Mouse (Mus musculus): ENCODE measurements around the gene Ptbp3. TPM values are rescaled to one million over a fixed set of nuclear protein-coding genes. Genes with fewer than 3 reads are reported as not detected.

Ptbp3 gene
- total RNA-seq, 1 experiment, result 46.1 TPM

- Histone ChIP-seq H3K9ac (ENCODE audit: insufficient read depth, low read depth, low read length, poor library complexity, severe bottlenecking) (no peak overlapping the region), H3K27ac (ENCODE audit: insufficient read depth, low read depth, low read length, poor library complexity, severe bottlenecking) (no peak overlapping the region), H3K4me3 (ENCODE audit: insufficient read depth in 1 of 2, low read depth in 1 of 2, low read length in 2 of 2, poor library complexity in 1 of 2, severe bottlenecking in 1 of 2) (no peak overlapping the region), H3K36me3 (ENCODE audit: control insufficient read depth, insufficient read depth, low read length, poor library complexity, severe bottlenecking) (peaks cover 4% of the 10 kb centered on the region), H3K4me1 (ENCODE audit: control insufficient read depth in 2 of 2, insufficient read depth in 2 of 2, low read length in 2 of 2, poor library complexity in 1 of 2) (no peaks in the 10 kb centered on the region), H3K9me3 (ENCODE audit: control insufficient read depth, insufficient read depth, low read depth, low read length) (no peaks in the 10 kb centered on the region)
- in situ Hi-C loops (cut with MboI; ENCODE audit: low sequenced_read_pairs in 2 of 2, unreplicated experiment in 2 of 2), result no loop called here
- no peak for TF ChIP-seq ZNF384 (IDR thresholded peaks at IDR 0.05; ENCODE audit: low read depth, low read length)
- no peak for TF ChIP-seq HCFC1 (IDR thresholded peaks at IDR 0.05; ENCODE audit: borderline replicate concordance, insufficient read depth, low read length)
- no peak for TF ChIP-seq CHD2 (IDR thresholded peaks at IDR 0.05; ENCODE audit: low read depth, low read length)
- TF ChIP-seq MAFK (IDR thresholded peaks at IDR 0.05; ENCODE audit: insufficient read depth, low read depth, low read length), result no peak
- no peak for TF ChIP-seq ZC3H11A (IDR thresholded peaks at IDR 0.05; ENCODE audit: borderline replicate concordance, low read depth, low read length)
- no peak for DNase-seq (ENCODE audit: low read depth, low spot score)
These were observed 41.4 kb downstream of the Ptbp3 start for GRCm38 (mm10) chr4:59507766-59508165.

DNA sequence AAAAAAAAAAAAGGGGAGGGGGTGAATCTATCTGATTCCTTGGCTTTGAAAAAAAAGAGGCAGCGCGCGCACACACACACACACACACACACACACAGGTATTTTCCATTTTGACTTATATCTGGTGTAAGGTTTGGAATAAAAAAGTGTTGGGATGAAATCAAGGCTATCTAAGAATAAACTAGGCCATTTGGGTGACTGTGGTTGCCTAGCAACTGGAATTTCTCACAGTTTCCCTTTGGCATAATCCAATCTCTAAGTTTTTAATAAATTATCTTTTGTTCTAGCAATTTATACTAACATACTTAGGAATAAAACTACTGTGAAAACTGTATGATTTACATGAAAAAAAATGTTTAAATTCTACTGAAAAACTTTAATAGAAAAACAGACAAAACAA is 42.5 kb downstream of the Ptbp3 start:
- no peak for DNase-seq (ENCODE audit: low read depth, low spot score)
- in situ Hi-C loops (cut with MboI; ENCODE audit: low sequenced_read_pairs in 2 of 2, unreplicated experiment in 2 of 2), result no loop called here
- TF ChIP-seq CHD2 (IDR thresholded peaks at IDR 0.05; ENCODE audit: low read depth, low read length) (no peak), ZC3H11A (IDR thresholded peaks at IDR 0.05; ENCODE audit: borderline replicate concordance, low read depth, low read length) (no peak)
- no peaks in the 10 kb centered on the region for H3K4me1 ChIP-seq (ENCODE audit: control insufficient read depth in 2 of 2, insufficient read depth in 2 of 2, low read length in 2 of 2, poor library complexity in 1 of 2)
- H3K4me3 ChIP-seq (ENCODE audit: insufficient read depth in 1 of 2, low read depth in 1 of 2, low read length in 2 of 2, poor library complexity in 1 of 2, severe bottlenecking in 1 of 2), result no peak overlapping the region
- H3K9me3 ChIP-seq (ENCODE audit: control insufficient read depth, insufficient read depth, low read depth, low read length), result no peaks in the 10 kb centered on the region
- H3K36me3 ChIP-seq (ENCODE audit: control insufficient read depth, insufficient read depth, low read length, poor library complexity, severe bottlenecking), result peaks cover 7% of the 10 kb centered on the region
- H3K27ac ChIP-seq (ENCODE audit: insufficient read depth, low read depth, low read length, poor library complexity, severe bottlenecking), result no peak overlapping the region
- H3K9ac ChIP-seq (ENCODE audit: insufficient read depth, low read depth, low read length, poor library complexity, severe bottlenecking), result no peak overlapping the region

DNA sequence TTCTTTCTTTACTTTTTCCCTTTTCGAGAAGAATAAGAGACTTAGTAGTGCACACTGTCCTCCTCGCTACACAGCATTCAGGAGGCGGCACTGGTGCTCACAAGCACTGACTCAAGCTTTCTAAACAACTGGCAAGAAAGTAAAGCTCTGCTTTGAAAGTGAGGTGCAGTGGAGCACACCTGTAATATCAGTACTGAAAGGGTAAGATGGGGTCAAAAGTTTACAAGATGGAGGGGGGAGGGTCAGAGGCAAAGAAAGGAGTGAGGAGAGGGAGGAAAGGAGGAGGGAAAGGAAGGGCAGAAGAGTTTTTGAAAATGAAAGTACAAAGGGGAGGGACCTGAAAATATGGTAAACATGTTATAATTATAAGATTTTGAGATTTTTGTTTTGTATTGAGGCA is 43.7 kb downstream of the Ptbp3 start:
- Histone ChIP-seq H3K4me1 (ENCODE audit: control insufficient read depth in 2 of 2, insufficient read depth in 2 of 2, low read length in 2 of 2, poor library complexity in 1 of 2) (no peaks in the 10 kb centered on the region), H3K4me3 (ENCODE audit: insufficient read depth in 1 of 2, low read depth in 1 of 2, low read length in 2 of 2, poor library complexity in 1 of 2, severe bottlenecking in 1 of 2) (no peak overlapping the region), H3K36me3 (ENCODE audit: control insufficient read depth, insufficient read depth, low read length, poor library complexity, severe bottlenecking) (peaks cover 12% of the 10 kb centered on the region), H3K9ac (ENCODE audit: insufficient read depth, low read depth, low read length, poor library complexity, severe bottlenecking) (no peak overlapping the region), H3K27ac (ENCODE audit: insufficient read depth, low read depth, low read length, poor library complexity, severe bottlenecking) (no peak overlapping the region), H3K9me3 (ENCODE audit: control insufficient read depth, insufficient read depth, low read depth, low read length) (no peaks in the 10 kb centered on the region; the same call in 1 of the 2 replicates)
- in situ Hi-C loops (cut with MboI; ENCODE audit: low sequenced_read_pairs in 2 of 2, unreplicated experiment in 2 of 2), result no loop called here
- TF ChIP-seq HCFC1 (IDR thresholded peaks at IDR 0.05; ENCODE audit: borderline replicate concordance, insufficient read depth, low read length) (no peak), ZNF384 (IDR thresholded peaks at IDR 0.05; ENCODE audit: low read depth, low read length) (no peak), ZC3H11A (IDR thresholded peaks at IDR 0.05; ENCODE audit: borderline replicate concordance, low read depth, low read length) (no peak), MAFK (IDR thresholded peaks at IDR 0.05; ENCODE audit: insufficient read depth, low read depth, low read length) (no peak), CHD2 (IDR thresholded peaks at IDR 0.05; ENCODE audit: low read depth, low read length) (no peak)
- DNase-seq (ENCODE audit: low read depth, low spot score), result no peak

DNA sequence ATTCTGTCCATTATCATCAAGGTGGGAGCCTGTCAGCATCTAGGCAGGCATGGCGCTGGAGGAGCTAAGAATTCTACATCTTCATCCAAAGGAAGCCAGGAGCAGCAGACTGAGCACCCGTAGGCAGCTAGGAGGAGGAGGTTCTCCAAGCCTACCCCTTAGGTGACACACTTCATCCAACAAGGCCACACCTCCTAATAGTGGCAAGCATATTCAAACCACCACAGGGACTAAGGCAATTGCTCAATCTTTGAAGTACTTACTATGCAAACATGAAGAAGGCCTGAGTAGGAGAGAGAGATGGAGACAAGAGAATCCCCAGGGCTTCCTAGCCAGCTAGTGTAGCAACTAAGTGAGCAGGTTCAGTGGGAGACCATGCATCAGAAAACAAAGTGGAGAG is 58.1 kb downstream of the Ptbp3 start:
- Histone ChIP-seq H3K27ac (ENCODE audit: insufficient read depth, low read depth, low read length, poor library complexity, severe bottlenecking) (no peak overlapping the region), H3K4me1 (ENCODE audit: control insufficient read depth in 2 of 2, insufficient read depth in 2 of 2, low read length in 2 of 2, poor library complexity in 1 of 2) (no peaks in the 10 kb centered on the region), H3K4me3 (ENCODE audit: insufficient read depth in 1 of 2, low read depth in 1 of 2, low read length in 2 of 2, poor library complexity in 1 of 2, severe bottlenecking in 1 of 2) (no peak overlapping the region), H3K9ac (ENCODE audit: insufficient read depth, low read depth, low read length, poor library complexity, severe bottlenecking) (no peak overlapping the region), H3K9me3 (ENCODE audit: control insufficient read depth, insufficient read depth, low read depth, low read length) (no peaks in the 10 kb centered on the region), H3K36me3 (ENCODE audit: control insufficient read depth, insufficient read depth, low read length, poor library complexity, severe bottlenecking) (no peaks in the 10 kb centered on the region)
- TF ChIP-seq ZNF384 (IDR thresholded peaks at IDR 0.05; ENCODE audit: low read depth, low read length) (no peak), CHD2 (IDR thresholded peaks at IDR 0.05; ENCODE audit: low read depth, low read length) (no peak), HCFC1 (IDR thresholded peaks at IDR 0.05; ENCODE audit: borderline replicate concordance, insufficient read depth, low read length) (no peak), MAFK (IDR thresholded peaks at IDR 0.05; ENCODE audit: insufficient read depth, low read depth, low read length) (no peak), ZC3H11A (IDR thresholded peaks at IDR 0.05; ENCODE audit: borderline replicate concordance, low read depth, low read length) (no peak)
- no peak for DNase-seq (ENCODE audit: low read depth, low spot score)
- in situ Hi-C loops (cut with MboI; ENCODE audit: low sequenced_read_pairs in 2 of 2, unreplicated experiment in 2 of 2), result no loop called here

DNA sequence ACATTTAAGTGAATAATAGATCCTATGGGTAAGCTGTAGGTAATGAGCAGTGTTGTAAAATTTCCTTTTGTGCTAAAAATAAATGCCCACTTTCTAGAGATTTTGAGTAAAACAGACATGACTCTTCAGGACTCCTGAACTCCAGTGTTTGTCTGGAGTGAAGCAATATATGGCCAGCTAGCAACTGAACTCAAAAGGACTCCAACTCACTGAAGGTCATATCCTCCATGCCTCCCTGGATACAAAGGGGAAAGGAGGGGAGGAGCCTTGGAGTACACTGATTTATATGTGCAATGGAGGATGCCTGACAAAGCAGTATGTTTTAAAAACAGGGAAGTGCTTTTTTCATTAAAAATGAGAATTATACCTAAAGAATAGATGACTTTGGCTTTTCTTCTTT is 77.9 kb downstream of the Ptbp3 start:
- Histone ChIP-seq H3K9ac (ENCODE audit: insufficient read depth, low read depth, low read length, poor library complexity, severe bottlenecking) (no peak overlapping the region), H3K36me3 (ENCODE audit: control insufficient read depth, insufficient read depth, low read length, poor library complexity, severe bottlenecking) (no peaks in the 10 kb centered on the region; the same call in 1 of the 2 replicates), H3K27ac (ENCODE audit: insufficient read depth, low read depth, low read length, poor library complexity, severe bottlenecking) (no peak overlapping the region), H3K9me3 (ENCODE audit: control insufficient read depth, insufficient read depth, low read depth, low read length) (no peaks in the 10 kb centered on the region), H3K4me1 (ENCODE audit: control insufficient read depth in 2 of 2, insufficient read depth in 2 of 2, low read length in 2 of 2, poor library complexity in 1 of 2) (no peaks in the 10 kb centered on the region), H3K4me3 (ENCODE audit: insufficient read depth in 1 of 2, low read depth in 1 of 2, low read length in 2 of 2, poor library complexity in 1 of 2, severe bottlenecking in 1 of 2) (no peak overlapping the region)
- DNase-seq (ENCODE audit: low read depth, low spot score), result no peak
- in situ Hi-C loops (cut with MboI; ENCODE audit: low sequenced_read_pairs in 2 of 2, unreplicated experiment in 2 of 2), result no loop called here
- TF ChIP-seq ZC3H11A (IDR thresholded peaks at IDR 0.05; ENCODE audit: borderline replicate concordance, low read depth, low read length), result no peak
